Mouse (Mus musculus) left cerebral cortex, adult 9 months (tissue): ENCODE results near the gene Prnp.

Source experiments
- DNase-seq, 2 experiments: peaks; one replicate each; pipeline ENCODE4 v3.0.0; 2022; ENCODE audit warnings: low spot score in 2 of 2

The Prnp gene

GRCm38 (mm10) chr2:131906846-131907245 lies 2.9 kb upstream of the Prnp start:
- no peak for DNase-seq

- DNase-seq: no peak
These were observed 2.4 kb upstream of the Prnp start for GRCm38 (mm10) chr2:131907311-131907710.

DNA sequence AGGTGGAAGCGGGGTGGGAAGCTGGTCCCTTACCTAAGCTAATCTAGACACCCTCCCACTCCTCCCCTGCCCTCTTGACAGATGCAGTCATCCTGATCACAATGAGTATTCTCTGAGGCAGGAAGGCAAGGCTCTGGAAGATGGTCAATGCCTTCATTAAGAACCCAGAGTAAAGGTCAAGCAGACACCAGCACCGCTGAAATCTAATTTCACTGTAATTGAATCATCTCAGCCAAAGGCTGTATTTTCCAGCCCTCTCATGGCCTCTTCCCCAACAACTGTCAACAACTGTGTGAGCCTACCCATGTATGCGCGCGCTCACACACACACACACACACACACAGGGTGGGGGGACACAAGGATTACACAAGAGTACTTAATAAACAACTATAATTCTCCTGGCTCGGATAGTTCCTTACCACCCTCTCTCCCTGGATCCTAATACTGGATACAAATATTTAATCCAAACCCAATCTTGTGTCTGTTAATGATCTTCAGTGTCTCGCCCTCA lies 1.3 kb upstream of the Prnp start:
- no peak for DNase-seq

- no peak for DNase-seq
These were observed 822 bp upstream of the Prnp start for GRCm38 (mm10) chr2:131908906-131909305.

- DNase-seq: no peak
These were observed 1.1 kb downstream of the Prnp start for GRCm38 (mm10) chr2:131910847-131911246.

- DNase-seq: no peak
These were observed 1.6 kb downstream of the Prnp start for GRCm38 (mm10) chr2:131911341-131911740.

GRCm38 (mm10) chr2:131912526-131913258 lies 3.0 kb downstream of the Prnp start:
- DNase-seq: no peak

- no peak for DNase-seq
These were observed 22.7 kb downstream of the Prnp start for GRCm38 (mm10) chr2:131932275-131932902.

DNA sequence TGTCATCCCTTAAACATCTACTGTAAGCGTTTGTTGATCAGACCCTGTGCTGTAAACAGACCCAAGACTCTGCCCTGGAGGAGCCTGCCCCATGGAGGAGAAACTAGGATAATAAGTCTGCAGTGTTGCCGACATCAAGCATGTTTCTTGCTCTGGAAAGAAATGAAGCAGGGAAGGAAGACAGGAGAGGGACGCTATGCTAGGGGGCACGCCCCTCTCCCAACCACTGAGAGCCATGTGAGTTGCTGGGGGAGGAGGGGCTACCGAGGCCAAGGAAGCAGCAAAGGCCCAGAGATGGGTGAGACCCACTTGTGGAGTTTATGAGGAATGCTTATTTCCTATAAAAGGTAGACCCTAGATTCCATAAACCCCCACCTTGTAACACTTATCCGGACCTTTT lies 23.3 kb downstream of the Prnp start:
- no peak for DNase-seq

DNA sequence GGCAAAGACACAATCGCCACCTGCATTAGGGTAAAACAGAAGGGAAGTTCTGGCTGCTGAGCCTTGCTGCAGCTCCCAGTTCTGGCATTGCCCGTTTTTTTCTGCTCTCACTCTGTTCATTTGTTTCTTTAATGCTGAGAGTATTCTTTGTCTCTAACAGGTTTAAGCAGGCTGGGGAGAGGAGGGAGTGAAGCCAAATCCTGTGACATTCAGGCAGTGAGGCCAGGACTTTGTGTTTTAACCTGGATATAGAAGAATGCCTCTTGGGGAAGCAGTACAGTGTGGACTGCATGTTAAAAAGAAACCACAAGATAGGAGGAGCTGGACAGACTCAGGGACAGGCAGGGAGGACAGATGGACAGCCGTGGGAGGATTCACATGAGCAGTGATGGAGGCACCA lies 23.9 kb downstream of the Prnp start:
- DNase-seq: peak in 1 of 2 experiments; percentile 32

DNA sequence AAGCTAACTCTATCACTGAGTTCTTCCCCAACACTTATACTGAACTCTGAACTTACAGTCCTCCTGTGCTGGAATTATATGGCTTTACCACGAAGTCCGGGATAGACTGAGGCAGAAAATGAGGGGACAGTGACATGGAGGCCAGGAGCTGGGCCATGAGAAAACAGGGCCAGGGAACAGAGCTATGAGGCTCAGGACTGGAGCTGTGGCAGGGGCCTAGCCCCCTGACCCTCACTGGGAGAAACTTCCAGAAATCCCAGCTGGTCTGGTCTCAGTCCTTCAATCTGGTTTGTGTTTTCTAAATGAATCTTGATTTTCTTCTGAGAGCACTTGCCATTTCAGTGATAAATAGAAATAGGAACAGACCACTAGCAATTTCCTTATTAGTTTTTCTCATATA lies 24.5 kb downstream of the Prnp start:
- DNase-seq: no peak

DNA sequence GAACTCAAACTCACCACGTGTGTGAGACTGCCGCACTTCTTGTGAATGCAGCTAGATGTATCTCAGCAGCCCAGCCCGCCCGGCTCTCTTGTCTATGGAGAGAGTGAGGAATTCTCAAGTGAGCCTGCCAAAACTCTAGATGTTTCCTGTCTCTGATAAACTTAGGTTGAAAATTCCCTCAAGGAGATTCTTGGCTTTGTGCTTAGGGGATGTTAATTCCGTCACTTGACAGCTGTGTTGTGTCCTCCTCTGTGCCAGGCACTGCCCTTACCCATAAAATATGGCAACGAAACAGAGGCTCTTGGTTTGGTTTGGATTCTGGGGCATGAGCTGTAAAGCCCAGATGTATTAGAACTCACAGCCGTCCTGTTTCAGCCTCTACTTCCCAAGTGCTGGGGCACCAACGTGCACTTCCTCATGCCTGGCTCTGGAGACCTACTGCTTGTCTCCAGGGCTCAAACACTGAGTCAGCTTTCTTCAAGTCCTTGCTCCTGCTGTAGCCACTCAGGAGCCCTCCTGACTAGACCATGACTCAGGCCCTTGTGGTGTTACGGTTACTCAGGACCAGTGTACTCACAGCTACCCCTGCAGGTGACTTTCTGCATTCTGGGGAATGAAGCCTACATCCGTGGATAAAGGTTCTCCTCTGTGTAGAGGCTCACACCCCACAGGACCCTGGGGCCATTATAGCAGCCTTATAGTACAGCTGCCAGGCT lies 25.8 kb downstream of the Prnp start:
- DNase-seq: peak in 1 of 2 experiments; percentile 29

GRCm38 (mm10) chr2:131936410-131936809 lies 26.7 kb downstream of the Prnp start:
- no peak for DNase-seq

- peak in 1 of 2 experiments; percentile 76 for DNase-seq
These were observed 29.8 kb downstream of the Prnp start for GRCm38 (mm10) chr2:131939404-131940111.

GRCm38 (mm10) chr2:131940506-131940905 lies 30.8 kb downstream of the Prnp start:
- DNase-seq: no peak

GRCm38 (mm10) chr2:131941501-131941900 lies 31.8 kb downstream of the Prnp start:
- DNase-seq: no peak

- DNase-seq: no peak
These were observed 34.6 kb downstream of the Prnp start for GRCm38 (mm10) chr2:131944370-131944769.

DNA sequence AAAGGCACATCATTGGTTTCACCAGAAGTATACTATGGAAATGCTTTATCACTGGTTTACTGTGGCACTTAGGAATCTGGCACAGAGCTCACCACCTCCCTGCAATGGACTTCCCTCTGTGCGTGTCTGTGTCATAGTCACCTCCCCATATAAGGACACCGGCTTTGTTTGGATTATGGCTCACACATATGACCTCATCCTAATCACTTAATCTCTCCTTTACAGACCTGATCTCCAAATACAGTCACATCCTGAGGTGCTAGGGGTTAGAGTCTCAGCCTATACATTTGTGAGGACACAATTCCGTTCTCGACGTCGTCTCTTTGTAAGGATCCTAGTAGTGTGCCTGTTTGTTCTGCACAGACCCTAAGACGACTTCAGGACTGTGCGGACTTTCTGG lies 35.5 kb downstream of the Prnp start:
- DNase-seq: no peak

DNA sequence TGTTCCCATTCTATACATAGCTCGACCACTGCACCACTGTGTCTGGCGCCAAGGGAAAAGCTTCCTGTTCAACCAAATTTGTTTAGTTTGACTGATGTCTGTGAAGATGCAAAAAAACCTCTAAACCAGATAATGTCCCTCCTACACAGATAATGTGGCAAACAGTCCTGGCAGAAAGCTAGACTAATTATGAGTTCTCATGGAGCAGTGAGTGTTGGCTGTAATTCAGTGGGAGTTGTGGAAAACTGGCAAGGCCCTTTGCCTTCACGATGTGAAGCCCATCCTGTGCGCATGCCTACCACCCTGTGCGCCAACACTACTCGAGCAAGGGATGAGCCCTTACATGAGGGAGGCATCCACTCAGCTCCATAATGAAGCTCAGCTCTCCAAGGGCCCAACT lies 36.0 kb downstream of the Prnp start:
- no peak for DNase-seq

- DNase-seq: no peak
These were observed 36.6 kb downstream of the Prnp start for GRCm38 (mm10) chr2:131946351-131946750.

GRCm38 (mm10) chr2:131948156-131948555 lies 38.4 kb downstream of the Prnp start:
- DNase-seq: no peak
